Mouse (Mus musculus) kidney, postnatal 25 days (tissue): Measurements from ENCODE around the gene Ercc1.

Source experiments
- DNase-seq, 2 experiments: peaks; one replicate each; pipeline ENCODE4 v3.0.0; 2021; ENCODE audit warnings: mixed read lengths in 2 of 2

Gene Ercc1

DNA sequence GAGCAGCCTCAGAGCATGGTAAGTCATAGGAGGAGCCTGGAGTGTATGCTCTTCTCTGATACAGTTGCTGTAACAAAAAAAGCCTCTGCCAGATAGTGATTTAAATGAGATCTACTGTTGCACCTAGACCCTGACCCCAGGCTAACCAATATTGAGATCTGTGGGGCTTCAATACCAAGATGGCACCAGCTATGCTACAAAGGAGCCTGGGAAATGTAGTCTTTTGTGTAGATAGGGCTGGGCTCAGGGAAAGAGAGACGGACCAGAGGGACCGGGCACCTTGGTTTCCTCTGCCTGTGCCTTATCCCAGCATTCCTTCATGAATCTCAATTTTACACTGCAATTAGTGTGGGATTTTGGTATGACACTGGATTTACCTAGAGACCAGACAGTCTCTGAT is 28.8 kb downstream of the Ercc1 start:
- no peak for DNase-seq

GRCm38 (mm10) chr7:19375368-19375767 is 30.8 kb downstream of the Ercc1 start:
- no peak for DNase-seq

DNA sequence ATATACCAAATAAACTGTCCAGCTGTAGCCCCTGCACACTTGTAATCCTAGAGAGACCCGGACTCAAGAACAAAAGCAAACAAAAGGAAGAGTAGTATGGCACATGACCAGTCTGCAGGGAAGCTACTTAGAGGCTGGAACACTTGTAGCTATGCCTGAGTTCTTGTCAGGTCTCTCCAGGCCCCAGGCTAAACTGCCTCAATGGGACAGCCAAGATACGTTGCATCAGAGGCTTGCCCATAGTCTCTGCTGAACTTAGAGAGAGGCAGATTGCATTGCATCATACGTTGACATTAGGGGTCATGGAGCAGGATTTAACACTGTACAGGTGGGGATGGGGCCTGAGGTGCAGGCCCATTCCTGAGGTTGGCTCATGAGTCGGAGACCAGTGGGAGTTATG is 31.4 kb downstream of the Ercc1 start:
- no peak for DNase-seq

- DNase-seq = no peak
Observed at GRCm38 (mm10) chr7:19378049-19378448, 33.5 kb downstream of the Ercc1 start.

DNA sequence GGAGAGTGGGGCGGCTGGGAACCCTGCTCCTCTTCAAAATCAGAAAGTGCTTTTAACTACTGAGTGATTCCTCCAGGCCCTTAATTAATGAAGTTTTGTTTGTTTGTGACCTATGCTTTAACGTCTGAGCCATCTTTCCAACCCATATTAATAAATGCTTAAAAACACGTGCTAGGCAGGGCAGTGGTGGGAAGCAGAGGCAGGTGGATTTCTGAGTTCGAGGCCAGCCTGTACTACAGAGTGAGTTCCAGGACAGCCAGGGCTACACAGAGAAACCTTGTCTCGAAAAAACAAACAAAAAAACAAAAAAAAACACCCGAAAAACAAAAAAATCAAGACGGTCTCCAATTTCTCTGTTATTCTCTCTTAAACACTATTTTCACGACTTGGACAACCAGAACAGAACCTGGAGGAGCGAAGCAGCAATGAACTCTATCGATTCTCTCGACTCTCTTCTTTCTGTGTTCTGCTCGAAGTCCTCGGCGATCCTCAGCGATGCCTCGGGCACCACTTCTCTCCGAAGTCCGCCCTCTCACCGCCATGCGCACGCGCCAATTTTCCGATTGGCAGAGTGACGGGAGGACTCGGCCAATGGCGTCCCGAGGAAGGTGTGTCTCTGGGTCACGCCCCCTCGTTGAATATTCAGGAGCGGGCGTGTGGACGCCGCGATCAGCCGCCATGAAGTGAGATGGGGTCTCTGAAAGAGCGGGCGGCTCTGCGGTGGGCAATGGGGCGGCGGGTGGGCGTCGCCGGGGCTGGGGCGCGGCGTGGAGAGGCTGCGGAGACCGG is 37.0 kb downstream of the Ercc1 start, which contains the start of gene Ercc2:
TSS of gene Ercc2 (plus strand) at position 634 of the 789 bp plus-strand sequence.
- peak; percentile 99 for DNase-seq

- peak in 1 of 2 experiments; percentile 20 for DNase-seq
Observed at GRCm38 (mm10) chr7:19382166-19382541, 37.6 kb downstream of the Ercc1 start.

- DNase-seq = no peak
Observed at GRCm38 (mm10) chr7:19383708-19384107, 39.1 kb downstream of the Ercc1 start.

DNA sequence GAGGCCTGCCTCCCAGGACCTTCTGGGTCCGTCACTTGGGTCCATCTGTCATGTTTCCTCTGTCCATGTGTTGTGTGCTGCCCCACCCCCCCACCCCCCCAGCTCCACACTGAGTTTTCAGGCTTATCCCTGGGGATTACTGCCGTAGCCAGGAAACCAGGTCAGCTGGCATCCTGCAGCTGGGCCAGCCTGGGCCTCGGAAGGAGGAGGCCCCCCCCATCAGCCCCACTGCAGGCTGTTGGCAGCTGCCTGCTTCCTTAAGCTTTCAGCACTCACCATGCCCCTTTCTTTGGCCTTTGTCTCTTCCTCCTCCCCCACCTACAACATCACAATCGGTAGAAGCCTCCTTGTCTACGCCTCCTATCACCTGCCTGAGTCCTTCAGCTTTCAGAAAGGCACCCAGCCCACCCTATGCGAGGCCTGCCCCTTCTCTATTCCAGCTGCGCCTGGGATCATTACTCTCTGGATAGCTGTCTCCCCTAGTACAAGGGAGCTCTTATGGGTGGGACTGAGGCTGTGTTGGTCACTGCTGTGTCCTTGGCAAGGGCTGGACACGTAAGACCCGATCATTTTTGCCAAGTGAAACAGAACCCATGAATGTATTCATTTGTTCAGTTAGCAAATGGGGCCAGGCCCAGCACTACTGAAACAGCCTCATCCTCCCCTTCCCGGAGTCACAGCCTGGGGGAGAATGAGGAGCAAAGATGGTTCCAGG is 44.3 kb downstream of the Ercc1 start:
- no peak for DNase-seq

DNA sequence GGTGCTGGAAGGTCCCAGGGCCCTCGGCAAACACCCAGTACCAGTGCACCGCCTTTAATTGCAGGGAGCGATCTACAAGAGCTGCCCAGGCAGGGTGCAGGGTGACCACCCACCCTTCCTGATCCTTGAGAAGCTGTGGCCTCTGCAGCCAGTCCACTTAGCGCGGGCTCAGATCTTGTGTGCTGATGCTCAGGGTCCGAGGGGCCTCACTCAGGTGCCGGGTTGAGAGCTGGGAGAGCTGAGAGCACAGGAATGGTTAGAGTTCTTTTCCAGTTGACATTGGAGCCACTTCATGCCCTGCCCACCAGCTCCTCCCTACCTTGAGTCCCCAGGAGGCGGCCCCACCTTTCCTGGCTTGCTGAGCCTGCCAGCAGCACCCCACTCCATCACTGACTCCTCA is 49.9 kb downstream of the Ercc1 start:
- DNase-seq = no peak

DNA sequence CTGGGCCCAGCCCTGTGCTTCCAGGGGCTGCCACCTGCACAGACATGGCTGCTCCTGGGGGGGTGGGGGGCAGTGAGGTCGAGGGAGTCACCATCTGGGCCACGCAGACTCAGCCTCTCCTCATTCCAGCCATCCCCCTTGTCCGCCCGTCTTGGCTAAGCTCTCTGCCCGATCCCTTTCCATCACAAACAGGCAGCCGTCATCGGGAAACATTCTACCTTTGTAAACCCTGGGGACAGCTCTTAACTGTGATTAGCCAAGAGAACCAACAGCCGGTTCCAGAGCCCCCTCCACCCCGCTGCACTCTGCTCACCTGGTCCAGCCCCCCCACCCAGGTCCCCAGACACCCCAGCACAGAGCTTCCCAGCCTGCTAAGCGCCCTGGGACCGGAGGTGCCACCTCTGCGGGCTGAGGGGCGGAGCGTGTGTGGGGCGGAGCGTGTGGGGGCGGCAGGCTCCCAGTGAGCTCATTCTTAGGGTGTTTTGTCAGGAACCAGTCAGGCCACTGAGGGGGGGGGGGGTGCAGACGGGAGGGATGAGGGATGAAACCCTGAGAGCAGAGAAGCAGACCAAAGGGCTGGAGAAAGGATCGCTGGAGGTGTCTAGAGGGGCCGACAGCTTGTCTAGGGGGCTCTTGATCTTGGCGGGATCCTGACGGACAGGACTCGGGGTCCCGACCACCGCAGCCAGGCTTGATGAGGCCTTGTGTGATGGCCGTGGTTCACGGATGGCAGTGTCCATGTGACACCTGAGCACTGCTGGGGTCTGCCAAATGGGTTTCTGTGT is 55.1 kb downstream of the Ercc1 start:
- peak; percentile 63 to 79 for DNase-seq

GRCm38 (mm10) chr7:19400946-19401345 is 56.4 kb downstream of the Ercc1 start:
- no peak for DNase-seq

- no peak for DNase-seq
Observed at GRCm38 (mm10) chr7:19402535-19403112, 58.0 kb downstream of the Ercc1 start.

DNA sequence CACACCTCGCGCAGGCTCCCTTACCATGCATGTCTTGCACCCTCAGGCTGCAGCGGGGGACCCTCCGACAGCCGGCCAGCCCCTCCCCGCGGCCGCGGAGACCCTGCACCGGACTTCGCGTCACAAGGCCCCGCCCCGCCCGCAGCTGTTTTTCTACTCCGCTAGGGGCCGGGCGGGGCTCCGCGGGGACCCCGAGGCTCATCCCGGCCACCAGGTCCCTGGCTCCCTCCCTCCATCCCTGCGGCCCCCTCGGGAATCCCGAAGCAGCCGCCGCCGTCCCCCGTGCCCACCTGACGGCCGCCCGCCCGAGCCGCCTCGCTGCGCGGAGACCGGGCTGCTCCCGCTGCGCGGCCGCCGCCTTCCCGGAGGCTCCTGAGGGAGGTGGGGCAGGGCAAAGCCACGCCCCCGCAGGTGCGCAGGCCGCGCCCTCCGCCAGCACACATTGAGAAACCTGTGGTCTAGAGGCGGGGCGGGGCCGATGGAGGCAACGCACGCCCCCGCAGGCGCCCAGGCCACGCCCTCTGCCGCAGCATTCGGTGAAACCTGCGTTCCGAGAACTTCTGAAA is 59.2 kb downstream of the Ercc1 start, which contains the start of gene Klc3:
TSS of gene Klc3 (minus strand) at position 374 of the 566 bp plus-strand sequence.
- DNase-seq = peak; percentile 86 to 92

DNA sequence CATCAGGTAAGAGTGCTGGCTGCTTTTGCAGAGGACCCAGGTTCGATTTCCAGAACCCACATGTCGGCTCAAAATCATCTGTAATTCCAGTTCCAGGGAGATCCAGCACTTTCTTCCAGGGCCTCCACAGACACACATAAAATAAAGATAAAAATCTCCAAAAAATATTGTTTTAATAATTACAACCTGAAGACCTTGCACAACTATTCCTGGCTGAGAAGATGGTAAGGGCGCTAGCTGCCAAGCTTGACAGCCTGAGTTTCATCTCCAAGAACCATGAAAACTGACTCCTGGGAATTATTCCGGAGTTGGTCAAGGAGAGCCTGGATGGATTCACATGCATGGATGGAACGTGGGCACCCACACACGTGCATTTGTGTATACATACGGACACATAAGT is 59.9 kb downstream of the Ercc1 start, which contains the start of gene Ckm:
TSS of gene Ckm (plus strand) at position 301 of the 400 bp plus-strand sequence.
- DNase-seq = no peak

DNA sequence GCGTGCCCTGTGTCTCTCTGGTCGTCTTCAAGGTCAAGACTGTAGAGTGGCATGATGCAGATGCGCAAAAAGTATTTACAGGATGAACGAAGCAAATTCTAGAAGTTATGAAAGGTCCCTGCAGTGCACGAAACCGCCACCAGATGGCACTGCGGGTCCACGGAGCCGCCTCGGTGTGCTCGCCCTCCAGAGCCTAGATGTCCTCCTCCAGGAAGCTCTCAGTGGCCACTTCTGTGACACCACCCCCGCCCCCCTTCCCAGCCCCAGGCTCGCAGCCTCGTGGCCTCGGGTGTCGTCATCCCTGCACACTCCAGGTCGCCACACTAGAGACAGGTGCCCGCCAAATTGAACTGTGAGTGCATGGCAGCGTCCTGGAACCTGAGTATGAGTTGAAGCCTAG is 60.8 kb downstream of the Ercc1 start:
- DNase-seq = peak; percentile 81 to 89
